Mouse (Mus musculus): Measurements from ENCODE around the gene Tas1r2.

The Tas1r2 gene

GRCm38 (mm10) chr4:139653238-139653637 lies at the start of gene Tas1r2:
Tas1r2 (plus strand) TSS chr4:139653538.
- no peak for DNase-seq (ENCODE audit: low spot score in 2 of 2)

GRCm38 (mm10) chr4:139605216-139605615 lies 48.1 kb upstream of the Tas1r2 start:
- no peak for DNase-seq (ENCODE audit: low spot score in 2 of 2)

GRCm38 (mm10) chr4:139606732-139607131 lies 46.6 kb upstream of the Tas1r2 start:
- no peak for DNase-seq (ENCODE audit: low spot score in 2 of 2)

- no peak for DNase-seq (ENCODE audit: low spot score in 2 of 2)
Observed at GRCm38 (mm10) chr4:139608975-139609374, 44.4 kb upstream of the Tas1r2 start.

- no peak for DNase-seq (ENCODE audit: low spot score in 2 of 2)
Observed at GRCm38 (mm10) chr4:139610954-139611353, 42.4 kb upstream of the Tas1r2 start.

GRCm38 (mm10) chr4:139611542-139611953 lies 41.8 kb upstream of the Tas1r2 start:
- peak; percentile 27 to 40 for DNase-seq (ENCODE audit: low spot score in 2 of 2)

- DNase-seq (ENCODE audit: low spot score in 2 of 2), result no peak
Observed at GRCm38 (mm10) chr4:139614524-139615260, 38.6 kb upstream of the Tas1r2 start.

- no peak for DNase-seq (ENCODE audit: low spot score in 2 of 2)
Observed at GRCm38 (mm10) chr4:139616276-139617000, 36.9 kb upstream of the Tas1r2 start.

- no peak for DNase-seq (ENCODE audit: low spot score in 2 of 2)
Observed at GRCm38 (mm10) chr4:139617001-139617364, 36.4 kb upstream of the Tas1r2 start.

- DNase-seq (ENCODE audit: low spot score in 2 of 2), result no peak
Observed at GRCm38 (mm10) chr4:139619765-139620164, 33.6 kb upstream of the Tas1r2 start.

GRCm38 (mm10) chr4:139622373-139623282 lies 30.7 kb upstream of the Tas1r2 start, which contains the start of gene Aldh4a1:
Aldh4a1 (plus strand) TSS chr4:139622866.
- DNase-seq (ENCODE audit: low spot score in 2 of 2), result peak; percentile 90 to 95

- DNase-seq (ENCODE audit: low spot score in 2 of 2), result no peak
Observed at GRCm38 (mm10) chr4:139623434-139624115, 29.8 kb upstream of the Tas1r2 start.

- no peak for DNase-seq (ENCODE audit: low spot score in 2 of 2)
Observed at GRCm38 (mm10) chr4:139624116-139624489, 29.2 kb upstream of the Tas1r2 start.

- no peak for DNase-seq (ENCODE audit: low spot score in 2 of 2)
Observed at GRCm38 (mm10) chr4:139624706-139625105, 28.6 kb upstream of the Tas1r2 start.

GRCm38 (mm10) chr4:139627361-139627760 lies 26.0 kb upstream of the Tas1r2 start:
- no peak for DNase-seq (ENCODE audit: low spot score in 2 of 2)

GRCm38 (mm10) chr4:139630171-139630570 lies 23.2 kb upstream of the Tas1r2 start:
- DNase-seq (ENCODE audit: low spot score in 2 of 2), result no peak

- DNase-seq (ENCODE audit: low spot score in 2 of 2), result no peak
Observed at GRCm38 (mm10) chr4:139631141-139631540, 22.2 kb upstream of the Tas1r2 start.

- no peak for DNase-seq (ENCODE audit: low spot score in 2 of 2)
Observed at GRCm38 (mm10) chr4:139631569-139632253, 21.6 kb upstream of the Tas1r2 start.

- DNase-seq (ENCODE audit: low spot score in 2 of 2), result no peak
Observed at GRCm38 (mm10) chr4:139632254-139632580, 21.1 kb upstream of the Tas1r2 start.

- DNase-seq (ENCODE audit: low spot score in 2 of 2), result peak in 1 of 2 experiments; percentile 49
Observed at GRCm38 (mm10) chr4:139636373-139636772, 17.0 kb upstream of the Tas1r2 start.

GRCm38 (mm10) chr4:139637847-139638246 lies 15.5 kb upstream of the Tas1r2 start:
- no peak for DNase-seq (ENCODE audit: low spot score in 2 of 2)

All from right cerebral cortex, postnatal 36 days (tissue).